10 mouse cellular contexts compared by ENCODE assay signal in the genomic region with DNA sequence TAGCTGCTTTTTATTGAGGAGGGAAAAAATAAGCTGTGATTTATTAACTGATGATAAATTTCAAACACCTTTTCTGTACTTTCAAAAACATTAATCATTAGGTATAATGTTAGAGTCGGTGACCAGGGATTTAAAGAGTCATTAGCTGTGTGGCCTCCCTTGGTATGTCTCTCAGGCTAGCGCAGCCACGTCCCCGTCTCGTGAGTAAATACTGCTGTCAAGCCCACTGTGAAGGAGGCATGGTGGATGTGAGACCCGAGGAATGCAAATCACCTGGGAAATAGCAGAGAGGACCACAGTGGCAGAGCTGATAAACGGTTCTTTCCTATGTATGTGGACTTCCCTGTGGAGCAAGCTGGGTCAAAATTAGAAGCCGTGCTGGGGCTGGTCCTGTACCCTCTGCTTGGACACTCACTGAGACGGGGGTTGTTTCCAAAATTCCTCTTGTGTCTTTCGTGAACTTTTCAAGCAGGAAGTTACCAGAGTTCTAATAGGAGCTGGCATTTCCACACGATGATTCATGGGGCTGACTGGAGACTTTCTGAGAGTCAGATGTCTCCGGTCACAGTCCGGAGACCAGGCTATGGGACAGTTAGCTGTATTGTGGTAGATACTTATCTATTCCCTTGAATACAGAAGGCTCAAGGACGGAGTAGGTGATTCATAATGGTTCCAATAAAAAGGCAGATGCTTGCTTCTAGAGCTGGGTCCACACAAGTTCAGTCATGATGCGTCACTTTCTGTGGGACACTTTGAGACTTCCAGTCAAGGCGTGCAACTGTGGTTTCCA.
A peak's percentile ranks its signal among the peaks of the same experiment; 100 is the strongest.
DNase-seq lines count a peak whose midpoint lies in the region; ATAC-seq and TF ChIP-seq lines count a peak whose summit lies in the region.
"Had no signal": no experiment of that assay in that cellular context is flagged by ENCODE, and none has a peak within 500 bp of the region (broad histone marks: within the 10 kb centered on the region; RNA-seq: fewer than 3 reads in every experiment).

No protein-coding gene starts in this region.

- 31% methylated on average over 16 of the region's 16 CpGs for WGBS in stomach, embryonic 15.5 days
- 34% methylated on average over 16 of the region's 16 CpGs for WGBS in stomach, postnatal 0 days
- 14% methylated on average over 16 of the region's 16 CpGs for WGBS in kidney, postnatal 0 days

- DNase-seq in heart, adult 8-10 months (ENCODE audit: low spot score): peak; percentile 19
- DNase-seq in heart, postnatal 10 days: no peak
- no peak for DNase-seq in stomach, postnatal 0 days (ENCODE audit: low spot score)
- DNase-seq in kidney, postnatal 0 days (ENCODE audit: low spot score): peak; percentile 63
- no peak for DNase-seq in right cerebral cortex, postnatal 36 days (ENCODE audit: low spot score in 2 of 2)
- no peak for DNase-seq in thymus, postnatal 14 days

- H3K4me2 ChIP-seq in stomach, embryonic 15.5 days: 0 out of 2 replicates have a peak overlapping the region, but pooled peaks have one; percentile 5
- no peak overlapping the region for H3K4me2 ChIP-seq in stomach, postnatal 0 days (replicated peaks; ENCODE audit: low read depth)
- peak overlapping the region; percentile 34 for H3K4me2 ChIP-seq in kidney, postnatal 0 days (ENCODE audit: low read length)
- H3K4me2 ChIP-seq: forebrain, embryonic 13.5 days; midbrain, embryonic 15.5 days had no signal

- intact Hi-C loops in heart, postnatal 10 days (cut with DNase I): no loop called here

- no peaks in the 10 kb centered on the region for H3K27me3 ChIP-seq in stomach, embryonic 15.5 days (replicated peaks)
- no peaks in the 10 kb centered on the region for H3K27me3 ChIP-seq in stomach, postnatal 0 days (ENCODE audit: control insufficient read depth, insufficient read depth, low read length)
- no peaks in the 10 kb centered on the region for H3K27me3 ChIP-seq in kidney, postnatal 0 days (ENCODE audit: insufficient read depth, low read length)
- H3K27me3 ChIP-seq: forebrain, embryonic 13.5 days; midbrain, embryonic 15.5 days had no signal

- H3K27ac ChIP-seq in stomach, embryonic 15.5 days: no peak overlapping the region
- no peak overlapping the region for H3K27ac ChIP-seq in stomach, postnatal 0 days (replicated peaks)
- no peak overlapping the region for H3K27ac ChIP-seq in kidney, postnatal 0 days
- H3K27ac ChIP-seq: forebrain, embryonic 13.5 days; midbrain, embryonic 15.5 days had no signal

- H3K9ac ChIP-seq in stomach, embryonic 15.5 days: no peak overlapping the region
- no peak overlapping the region for H3K9ac ChIP-seq in stomach, postnatal 0 days (ENCODE audit: low read length)
- no peak overlapping the region for H3K9ac ChIP-seq in kidney, postnatal 0 days (ENCODE audit: low read depth, low read length)
- H3K9ac ChIP-seq: forebrain, embryonic 13.5 days; midbrain, embryonic 15.5 days had no signal

- no peaks in the 10 kb centered on the region for H3K9me3 ChIP-seq in stomach, embryonic 15.5 days
- no peaks in the 10 kb centered on the region for H3K9me3 ChIP-seq in stomach, postnatal 0 days (ENCODE audit: control insufficient read depth, low read length)
- H3K9me3 ChIP-seq in kidney, postnatal 0 days (replicated peaks; ENCODE audit: low read length): no peaks in the 10 kb centered on the region
- H3K9me3 ChIP-seq: midbrain, embryonic 15.5 days had no signal

- no peak for TF ChIP-seq EP300 in stomach, postnatal 0 days (optimal IDR thresholded peaks at IDR 0.05)

- H3K4me3 ChIP-seq in stomach, embryonic 15.5 days (replicated peaks): no peak overlapping the region
- H3K4me3 ChIP-seq in stomach, postnatal 0 days (ENCODE audit: low read depth, low read length): no peak overlapping the region
- H3K4me3 ChIP-seq in kidney, postnatal 0 days (replicated peaks; ENCODE audit: low read depth, low read length): no peak overlapping the region
- H3K4me3 ChIP-seq: forebrain, embryonic 13.5 days; midbrain, embryonic 15.5 days had no signal

- no peak for TF ChIP-seq CTCF in stomach, postnatal 0 days (IDR thresholded peaks at IDR 0.05; ENCODE audit: low read depth)
- no peak for TF ChIP-seq CTCF in kidney, postnatal 0 days (IDR thresholded peaks at IDR 0.05; ENCODE audit: low read depth)

- no peaks in the 10 kb centered on the region for H3K36me3 ChIP-seq in stomach, embryonic 15.5 days
- no peaks in the 10 kb centered on the region for H3K36me3 ChIP-seq in stomach, postnatal 0 days (ENCODE audit: control insufficient read depth, insufficient read depth, low read length)
- H3K36me3 ChIP-seq in kidney, postnatal 0 days (ENCODE audit: insufficient read depth, low read length): no peaks in the 10 kb centered on the region
- H3K36me3 ChIP-seq: midbrain, embryonic 15.5 days had no signal

- peaks cover 22% of the 10 kb centered on the region for H3K4me1 ChIP-seq in stomach, embryonic 15.5 days
- no peaks in the 10 kb centered on the region; the same call in 1 of the 2 replicates for H3K4me1 ChIP-seq in stomach, postnatal 0 days (replicated peaks; ENCODE audit: control insufficient read depth, insufficient read depth)
- peaks cover 19% of the 10 kb centered on the region for H3K4me1 ChIP-seq in kidney, postnatal 0 days (replicated peaks; ENCODE audit: insufficient read depth, low read length)

- no peak for ATAC-seq in stomach, embryonic 15.5 days (ENCODE audit: insufficient read depth, low FRiP score, low read depth)
- no peak for ATAC-seq in stomach, postnatal 0 days (ENCODE audit: low FRiP score, low TSS enrichment)
- no peak for ATAC-seq in kidney, postnatal 0 days (replicated peaks; ENCODE audit: low FRiP score, low read depth)
- no peak for ATAC-seq in megakaryocyte progenitor cell, adult 5-6 weeks (replicated peaks; ENCODE audit: poor library complexity)
- ATAC-seq: midbrain, embryonic 15.5 days had no signal

Comparison
In these comparisons a context has a peak if more than half of its experiments do, and no peak if none do; other contexts are left out.
1. DNase-seq: peak in heart, adult 8-10 months (single experiment) and kidney, postnatal 0 days (single experiment); none in heart, postnatal 10 days (0 of 2), stomach, postnatal 0 days (single experiment), right cerebral cortex, postnatal 36 days (0 of 2) and thymus, postnatal 14 days (single experiment).